Mouse (Mus musculus) heart, adult 2 months (tissue): ENCODE measurements around the gene Crocc. TPM values are rescaled to one million over a fixed set of nuclear protein-coding genes. Genes with fewer than 3 reads are reported as not detected.

Source experiments
- DNase-seq, 2 experiments: peaks; one replicate each; pipeline ENCODE4 v3.0.0; 2021
- H3K27ac ChIP-seq: fragments of 200-600 bp; 2 replicates; pipeline ENCODE4 v1.8.1; 2022
- H3K27me3 ChIP-seq: fragments of 200-500 bp; 2 replicates; pipeline ENCODE4 v1.6.1; 2012; ENCODE audit warnings: mild to moderate bottlenecking, low read length, inconsistent platforms, mixed read lengths; ENCODE audit not compliant: control insufficient read depth, insufficient read depth
- H3K36me3 ChIP-seq: fragments of 200-500 bp; 2 replicates; pipeline ENCODE4 v1.6.1; 2012; ENCODE audit warnings: low read length, inconsistent platforms; ENCODE audit not compliant: control insufficient read depth, insufficient read depth
- H3K4me1 ChIP-seq: fragments of 200-500 bp; 2 replicates; pipeline ENCODE4 v1.6.1; 2011; ENCODE audit warnings: low read length; ENCODE audit not compliant: control insufficient read depth, insufficient read depth
- H3K4me3 ChIP-seq: fragments of 200-600 bp; 2 replicates; pipeline ENCODE4 v1.8.1; 2022
- H3K79me2 ChIP-seq: fragments of 200-500 bp; replicated peaks from 2 replicates; pipeline ENCODE4 v1.6.1; 2012; ENCODE audit warnings: mild to moderate bottlenecking, inconsistent platforms, low read length, moderate library complexity, mixed read lengths; ENCODE audit not compliant: control insufficient read depth, insufficient read depth
- H3K9ac ChIP-seq: fragments of 200-500 bp; 2 replicates; pipeline ENCODE4 v1.6.1; 2012; ENCODE audit warnings: low read depth, mild to moderate bottlenecking, control low read depth, inconsistent platforms, low read length, mixed read lengths
- CTCF ChIP-seq: fragments of 200-600 bp; IDR thresholded peaks from 2 replicates; pipeline ENCODE4 v1.8.1; 2022; ENCODE audit warnings: antibody characterized with exemption, mild to moderate bottlenecking, moderate library complexity
- EP300 ChIP-seq: fragments of 200-500 bp; IDR thresholded peaks from 2 replicates; pipeline ENCODE4 v1.6.1; 2011; ENCODE audit warnings: low read depth, low read length, control low read depth; ENCODE audit not compliant: insufficient read depth
- POLR2A ChIP-seq: fragments of 200-500 bp; IDR thresholded peaks from 2 replicates; pipeline ENCODE4 v1.6.1; 2011; ENCODE audit warnings: mild to moderate bottlenecking, low read depth, low read length, control low read depth; ENCODE audit not compliant: insufficient read depth
- WGBS: fragments of 180-500 bp; shearing (Covaris S2); methylation state at CpG from one replicate; pipeline ENCODE4 v1.1.7; 2018; 5-methylcytosine and 5-hydroxymethylcytosine counted together
- intact Hi-C: fragments of 180-260 bp; cut with DNase I; formaldehyde crosslinking; loops from one replicate; pipeline ENCODE4 v1.15.1; 2025
- polyA plus RNA-seq: library from polyadenylated mRNA; depleted of rRNA; stranded (reverse); fragments of >200 nt; gene quantifications from 2 replicates; pipeline ENCODE4 v1.2.3, GENCODE M21; 2012
- total RNA-seq, 2 experiments: library from RNA; stranded (reverse); gene quantifications; 2 replicates each; pipeline ENCODE4 v1.2.3; 2021

Gene Crocc
- total and polyA plus RNA-seq, 3 experiments, result 4.6 to 5.1 (median 4.9) TPM

DNA sequence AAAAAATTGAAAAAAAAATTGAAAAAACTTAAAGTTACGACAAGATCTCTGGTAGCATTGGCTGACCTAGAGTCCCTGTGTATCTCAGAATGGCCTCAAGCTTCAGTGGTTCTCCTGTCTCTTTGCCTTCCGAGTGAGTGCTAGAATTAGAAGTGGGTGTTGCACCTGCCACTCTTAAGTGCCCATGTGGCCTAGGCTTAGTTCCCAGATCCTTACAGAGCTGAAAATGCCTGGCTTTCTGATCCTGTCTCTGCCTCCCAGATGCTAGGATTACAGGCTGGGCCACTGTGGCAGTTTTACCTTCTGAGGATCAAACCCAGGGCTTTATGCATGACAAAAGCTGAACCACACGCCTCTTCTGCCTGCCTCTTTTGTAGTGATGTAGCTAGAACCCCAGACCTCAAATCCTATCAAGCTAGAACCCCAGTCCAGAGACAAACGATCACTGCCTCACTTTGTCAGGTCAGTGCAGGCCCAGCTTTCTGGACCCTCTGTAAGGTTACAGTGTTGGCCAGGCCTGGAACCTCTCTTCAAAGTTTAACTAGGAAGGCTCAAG is 3.8 kb upstream of the Crocc start:
- 81% methylated on average over 4 of the region's 4 CpGs for WGBS
- Histone ChIP-seq H3K4me3 (no peak overlapping the region), H3K4me1 (no peaks in the 10 kb centered on the region; the same call in 1 of the 2 replicates), H3K27ac (no peak overlapping the region), H3K9ac (no peak overlapping the region), H3K36me3 (no peaks in the 10 kb centered on the region), H3K27me3 (no peaks in the 10 kb centered on the region), H3K79me2 (no peaks in the 10 kb centered on the region)
- intact Hi-C loops, result no loop called here
- no peak for DNase-seq
- TF ChIP-seq CTCF (no peak), POLR2A (no peak), EP300 (no peak)

DNA sequence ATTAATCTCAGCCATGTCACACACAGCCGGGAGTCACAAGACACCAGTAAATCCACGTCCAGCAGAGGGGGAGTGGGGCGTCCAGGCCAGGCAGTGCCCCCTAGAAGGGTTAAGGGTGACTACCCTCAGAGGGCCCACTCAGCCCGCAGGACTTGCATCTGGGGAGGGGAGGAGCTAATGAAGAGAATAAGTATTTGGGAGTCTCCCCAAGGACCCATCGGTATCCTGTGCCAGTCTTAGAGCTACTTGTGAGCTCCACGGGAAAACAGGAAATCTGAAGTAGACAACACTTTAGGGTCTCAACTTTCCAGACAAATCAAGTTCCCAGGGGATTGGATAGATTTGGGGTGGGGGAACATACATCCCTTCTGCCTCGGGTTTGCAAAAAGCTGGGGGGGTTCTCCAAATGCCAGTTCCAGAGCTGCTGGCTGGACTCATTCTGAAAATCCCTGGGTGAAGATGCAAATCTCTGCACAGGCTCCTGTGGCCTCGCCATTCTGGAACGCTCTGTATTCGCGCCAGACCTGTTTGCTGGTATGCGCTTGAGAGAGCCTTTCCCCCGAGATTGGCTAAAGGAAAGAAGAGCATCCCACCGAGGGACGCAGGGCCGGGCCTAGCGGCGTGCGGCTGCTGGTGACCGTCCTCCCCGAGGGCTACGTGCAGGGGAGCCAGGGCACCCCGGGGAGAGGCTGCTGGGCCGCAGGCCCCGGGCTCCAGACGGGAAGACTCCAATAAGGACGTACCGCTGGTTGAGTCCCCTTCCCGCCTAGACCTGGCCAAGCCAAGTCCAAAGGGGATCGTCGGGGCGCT is 529 bp downstream of the Crocc start:
- no peak for DNase-seq
- Histone ChIP-seq H3K27ac (peak overlapping the region; percentile 87), H3K4me1 (no peaks in the 10 kb centered on the region), H3K27me3 (no peaks in the 10 kb centered on the region), H3K9ac (peak overlapping the region; percentile 75), H3K4me3 (peak overlapping the region; percentile 90), H3K79me2 (no peaks in the 10 kb centered on the region), H3K36me3 (no peaks in the 10 kb centered on the region)
- WGBS, result 4% methylated on average over 32 of the region's 32 CpGs
- no peak for TF ChIP-seq EP300
- no peak for TF ChIP-seq CTCF
- TF ChIP-seq POLR2A, result no peak
- intact Hi-C loops, result no loop called here

DNA sequence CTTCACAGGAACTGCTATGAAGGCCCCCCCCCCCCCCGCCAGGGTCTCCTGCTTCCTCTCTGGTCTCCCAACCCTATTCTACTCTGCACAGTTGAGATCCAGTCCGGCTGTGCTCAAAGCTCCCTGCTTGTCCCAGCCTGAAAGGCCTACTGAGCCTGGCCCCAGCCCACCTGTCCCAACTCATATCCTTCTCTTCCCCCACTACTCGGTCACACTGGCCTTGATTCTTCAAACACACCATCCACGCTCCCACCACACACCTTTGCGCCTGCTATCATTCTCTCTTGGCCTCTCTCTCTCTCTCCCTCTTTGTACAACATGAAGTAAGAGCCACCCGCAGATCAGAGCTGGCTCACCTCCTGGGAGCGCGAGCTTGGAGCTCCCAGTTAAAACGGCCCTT is 1.5 kb downstream of the Crocc start:
- H3K27ac ChIP-seq, result no peak overlapping the region
- H3K4me3 ChIP-seq, result no peak overlapping the region
- DNase-seq, result no peak
- no peaks in the 10 kb centered on the region for H3K27me3 ChIP-seq
- H3K4me1 ChIP-seq, result no peaks in the 10 kb centered on the region
- H3K79me2 ChIP-seq, result no peaks in the 10 kb centered on the region
- intact Hi-C loops, result no loop called here
- WGBS, result 76% methylated on average over 9 of the region's 9 CpGs
- H3K9ac ChIP-seq, result no peak overlapping the region
- no peaks in the 10 kb centered on the region for H3K36me3 ChIP-seq
- TF ChIP-seq CTCF (no peak), POLR2A (no peak), EP300 (no peak)

DNA sequence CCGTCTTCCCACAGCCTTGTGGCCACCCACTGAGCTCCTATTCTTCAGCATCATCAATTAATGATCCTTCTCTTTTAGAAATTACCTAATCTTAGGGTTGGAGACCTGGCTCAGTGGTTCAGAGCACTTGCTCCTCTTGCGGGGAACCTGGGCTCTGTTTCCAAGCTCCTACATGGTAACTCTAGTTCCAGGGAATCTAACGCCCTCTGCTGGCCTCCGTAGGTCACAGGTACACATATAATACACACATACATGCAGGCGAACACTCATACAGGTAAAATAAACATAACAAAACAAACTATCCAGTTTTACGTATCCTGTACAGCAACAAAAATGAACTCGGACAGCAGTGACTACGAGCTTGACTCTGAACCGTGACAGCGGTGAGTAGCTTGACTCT is 3.4 kb downstream of the Crocc start:
- Histone ChIP-seq H3K4me1 (no peaks in the 10 kb centered on the region), H3K27ac (no peak overlapping the region), H3K79me2 (no peaks in the 10 kb centered on the region), H3K27me3 (no peaks in the 10 kb centered on the region), H3K9ac (no peak overlapping the region), H3K36me3 (no peaks in the 10 kb centered on the region), H3K4me3 (no peak overlapping the region)
- DNase-seq, result no peak
- 97% methylated on average over 10 of the region's 10 CpGs for WGBS
- intact Hi-C loops, result no loop called here
- TF ChIP-seq CTCF, result no peak
- TF ChIP-seq POLR2A, result no peak
- no peak for TF ChIP-seq EP300

DNA sequence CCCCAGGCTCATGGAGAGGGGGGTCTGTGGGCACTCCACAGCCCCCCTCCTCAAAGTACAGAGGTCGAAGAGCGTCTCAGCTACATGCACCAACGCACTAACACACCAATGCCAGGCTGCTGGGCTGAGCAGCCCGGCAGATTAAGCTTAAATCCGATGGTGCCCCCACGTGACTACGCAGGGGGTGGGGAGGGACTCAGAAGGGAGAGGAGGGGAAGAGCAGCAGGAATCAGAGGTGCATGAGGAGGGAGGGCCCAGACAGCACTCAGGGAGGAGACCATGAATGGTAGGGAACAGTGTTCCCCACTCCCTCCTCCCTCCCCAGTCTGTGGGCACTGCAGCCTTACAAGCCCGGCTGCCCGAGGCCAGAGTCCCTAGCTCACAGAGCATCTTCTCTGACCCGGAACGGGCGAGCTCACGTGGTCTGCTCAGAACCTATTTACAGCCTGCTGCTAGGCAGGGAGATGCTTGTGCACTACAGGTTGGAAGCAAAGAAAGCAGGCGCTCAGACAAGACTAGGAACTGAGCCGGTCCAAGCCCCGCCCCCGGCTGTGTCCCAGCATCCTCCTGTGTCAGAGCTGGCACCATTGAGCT is 6.7 kb downstream of the Crocc start:
- no peak for DNase-seq
- H3K9ac ChIP-seq, result no peak overlapping the region
- no peak overlapping the region for H3K27ac ChIP-seq
- H3K36me3 ChIP-seq, result no peaks in the 10 kb centered on the region
- H3K27me3 ChIP-seq, result no peaks in the 10 kb centered on the region
- intact Hi-C loops, result no loop called here
- H3K4me3 ChIP-seq, result no peak overlapping the region
- TF ChIP-seq CTCF, result no peak
- H3K4me1 ChIP-seq, result no peaks in the 10 kb centered on the region
- WGBS, result 50% methylated on average over 17 of the region's 17 CpGs
- H3K79me2 ChIP-seq, result no peaks in the 10 kb centered on the region

DNA sequence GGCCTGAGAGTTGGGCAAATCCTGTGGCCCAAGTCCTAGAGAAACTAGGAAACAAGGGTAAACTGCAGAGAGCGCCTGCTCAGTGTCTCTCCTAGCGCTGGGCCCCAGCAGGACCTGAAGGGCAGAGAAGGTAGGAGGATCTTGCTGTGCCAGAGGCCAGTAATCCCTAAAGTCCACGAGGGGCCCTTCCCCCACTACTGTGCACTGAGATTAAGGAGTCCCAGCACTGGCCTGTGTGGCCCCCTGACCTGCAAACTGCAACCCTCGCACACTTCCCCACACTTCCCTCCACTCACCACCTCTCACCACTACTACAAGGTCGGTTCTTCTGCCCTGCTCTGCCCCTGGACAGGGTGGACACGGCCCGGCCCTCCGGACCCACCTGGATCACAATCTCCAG is 7.2 kb downstream of the Crocc start:
- Histone ChIP-seq H3K4me1 (no peaks in the 10 kb centered on the region), H3K79me2 (no peaks in the 10 kb centered on the region), H3K27me3 (no peaks in the 10 kb centered on the region), H3K36me3 (no peaks in the 10 kb centered on the region), H3K9ac (no peak overlapping the region), H3K4me3 (no peak overlapping the region), H3K27ac (no peak overlapping the region)
- DNase-seq, result no peak
- intact Hi-C loops, result no loop called here
- WGBS, result 55% methylated on average over 8 of the region's 8 CpGs
- TF ChIP-seq EP300 (no peak), POLR2A (no peak), CTCF (no peak)
